28 mouse cellular contexts compared by ENCODE assay signal in genomic region chr9:51437130-51437529, GRCm38 (mm10).
DNase-seq lines count a peak whose midpoint lies in the region; ATAC-seq and TF ChIP-seq lines count a peak whose summit lies in the region.
"Had no signal": no experiment of that assay in that cellular context is flagged by ENCODE, and none has a peak within 500 bp of the region (broad histone marks: within the 10 kb centered on the region; RNA-seq: fewer than 3 reads in every experiment).

No protein-coding gene starts in this region.

- H3K27me3 ChIP-seq in kidney, postnatal 0 days (ENCODE audit: insufficient read depth, low read length) = no peaks in the 10 kb centered on the region
- H3K27me3 ChIP-seq in lung, embryonic 14.5 days (ENCODE audit: insufficient read depth, low read length) = no peaks in the 10 kb centered on the region
- H3K27me3 ChIP-seq: CH12.LX; forebrain, embryonic 13.5 days; limb, embryonic 12.5 days; liver, embryonic 15.5 days; midbrain, embryonic 12.5 days had no signal

- H3K4me1 ChIP-seq in kidney, postnatal 0 days (replicated peaks; ENCODE audit: insufficient read depth, low read length) = no peaks in the 10 kb centered on the region
- no peaks in the 10 kb centered on the region; the same call in 1 of the 2 replicates for H3K4me1 ChIP-seq in lung, embryonic 14.5 days (ENCODE audit: insufficient read depth)
- H3K4me1 ChIP-seq: forebrain, embryonic 13.5 days; limb, embryonic 12.5 days; liver, embryonic 15.5 days had no signal

- peak; percentile 22 for DNase-seq in embryo, embryonic 10 days (ENCODE audit: low spot score)
- no peak for DNase-seq in embryo, embryonic 10.5 days (ENCODE audit: low spot score)
- peak; percentile 75 for DNase-seq in kidney, postnatal 0 days (ENCODE audit: low spot score)
- no peak for DNase-seq in kidney, adult 11 months
- DNase-seq in lung, embryonic 14.5 days = peak; percentile 5
- no peak for DNase-seq in lung, adult 18-20 months
- DNase-seq in mesoderm, embryonic 11.5 days (ENCODE audit: low read depth, low spot score) = peak; percentile 15
- DNase-seq in thymus, postnatal 10 days (ENCODE audit: low spot score in 2 of 2) = no peak
- DNase-seq: adrenal gland, adult 2 months; adrenal gland, postnatal 36 days; cerebellum, adult 2 months; cerebellum, postnatal 14 days; gastrocnemius, postnatal 10 days; heart, postnatal 14 days; layer of hippocampus, adult 9-11 months; lung, postnatal 36 days; right cerebral cortex, adult 18-20 months; right cerebral cortex, postnatal 4 days; thymus, adult 18-20 months had no signal

- 38% methylated on average over 2 of the region's 2 CpGs for WGBS in kidney, postnatal 0 days
- WGBS in lung, embryonic 14.5 days = 41% methylated on average over 2 of the region's 2 CpGs

- TF ChIP-seq CTCF in kidney, postnatal 0 days (IDR thresholded peaks at IDR 0.05; ENCODE audit: low read depth) = no peak
- TF ChIP-seq CTCF in lung, embryonic 14.5 days (IDR thresholded peaks at IDR 0.05; ENCODE audit: low read depth) = no peak

- H3K27ac ChIP-seq in kidney, postnatal 0 days = no peak overlapping the region
- no peak overlapping the region for H3K27ac ChIP-seq in lung, embryonic 14.5 days (ENCODE audit: low read depth)
- H3K27ac ChIP-seq: forebrain, embryonic 13.5 days; hindbrain, embryonic 10.5 days; limb, embryonic 12.5 days; liver, embryonic 15.5 days; midbrain, embryonic 12.5 days; stomach, postnatal 0 days had no signal

- H3K9me3 ChIP-seq in kidney, postnatal 0 days (replicated peaks; ENCODE audit: low read length) = no peaks in the 10 kb centered on the region
- H3K9me3 ChIP-seq in lung, embryonic 14.5 days (ENCODE audit: low read depth, low read length) = no peaks in the 10 kb centered on the region
- H3K9me3 ChIP-seq: forebrain, embryonic 13.5 days; hindbrain, embryonic 10.5 days; limb, embryonic 12.5 days; liver, embryonic 15.5 days; midbrain, embryonic 12.5 days had no signal

- H3K4me3 ChIP-seq in kidney, postnatal 0 days (replicated peaks; ENCODE audit: low read depth, low read length) = no peak overlapping the region
- no peak overlapping the region for H3K4me3 ChIP-seq in lung, embryonic 14.5 days (ENCODE audit: low read depth, low read length)
- H3K4me3 ChIP-seq: forebrain, embryonic 13.5 days; hindbrain, embryonic 10.5 days; limb, embryonic 12.5 days; liver, embryonic 15.5 days; midbrain, embryonic 12.5 days had no signal

- H3K36me3 ChIP-seq in kidney, postnatal 0 days (ENCODE audit: insufficient read depth, low read length) = no peaks in the 10 kb centered on the region
- H3K36me3 ChIP-seq in lung, embryonic 14.5 days (ENCODE audit: insufficient read depth) = no peaks in the 10 kb centered on the region
- H3K36me3 ChIP-seq: hindbrain, embryonic 10.5 days; limb, embryonic 12.5 days; liver, embryonic 15.5 days; midbrain, embryonic 12.5 days had no signal

- ATAC-seq in kidney, postnatal 0 days (replicated peaks; ENCODE audit: low FRiP score, low read depth) = no peak; the same call in 1 of the 2 replicates
- ATAC-seq in lung, embryonic 14.5 days (ENCODE audit: insufficient read depth) = 0 out of 2 replicates have a peak, but pooled peaks have one; percentile 38
- ATAC-seq: activated CD4-positive, CD25-positive, alpha-beta regulatory T cell, adult 4 months; forebrain, embryonic 13.5 days; hindbrain, embryonic 16.5 days had no signal

- H3K4me2 ChIP-seq in kidney, postnatal 0 days (ENCODE audit: low read length) = no peak overlapping the region
- no peak overlapping the region for H3K4me2 ChIP-seq in lung, embryonic 14.5 days
- H3K4me2 ChIP-seq: forebrain, embryonic 13.5 days; limb, embryonic 12.5 days; liver, embryonic 15.5 days; midbrain, embryonic 12.5 days had no signal

- no peak overlapping the region for H3K9ac ChIP-seq in kidney, postnatal 0 days (ENCODE audit: low read depth, low read length)
- H3K9ac ChIP-seq in lung, embryonic 14.5 days = no peak overlapping the region
- H3K9ac ChIP-seq: forebrain, embryonic 13.5 days; limb, embryonic 12.5 days; liver, embryonic 15.5 days; midbrain, embryonic 12.5 days had no signal

Comparison
In these comparisons a context has a peak if more than half of its experiments do, and no peak if none do; other contexts are left out.
1. DNase-seq: peak in embryo, embryonic 10 days (single experiment), kidney, postnatal 0 days (single experiment), lung, embryonic 14.5 days (single experiment) and mesoderm, embryonic 11.5 days (single experiment); none in embryo, embryonic 10.5 days (single experiment), kidney, adult 11 months (single experiment), lung, adult 18-20 months (0 of 2) and thymus, postnatal 10 days (0 of 2).